Mouse (Mus musculus): Measurements from ENCODE around the gene Bcl7a.

DNA sequence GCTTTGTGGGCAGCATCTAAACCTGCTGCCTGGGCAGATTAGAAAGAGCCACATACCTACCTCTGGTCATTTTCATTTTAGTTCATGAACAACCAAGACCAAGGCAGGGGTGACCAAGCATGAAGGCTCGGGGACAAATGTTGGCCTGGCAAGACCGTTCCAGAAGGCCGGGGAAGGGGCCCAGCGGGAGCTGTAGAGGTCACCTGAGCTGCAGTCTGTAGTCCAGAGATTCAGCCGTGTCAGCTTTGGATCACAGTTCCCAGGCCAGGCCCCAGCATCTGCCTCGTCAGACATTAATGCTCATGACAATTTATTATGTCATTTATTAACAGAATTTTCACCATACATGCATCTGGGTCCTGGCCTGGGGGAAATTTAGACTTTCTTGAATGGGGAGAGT lies 15.8 kb downstream of the Bcl7a start:
- TF ChIP-seq GATA1 (IDR thresholded peaks at IDR 0.05; ENCODE audit: borderline replicate concordance, low read length) (no peak), FLI1 (IDR thresholded peaks at IDR 0.05; ENCODE audit: low read length) (no peak)

Data from megakaryocyte, embryonic 14.5 days (primary cell).